Mouse (Mus musculus) heart, postnatal 4 days (tissue): ENCODE data around the gene Vapa. TPM values are rescaled to one million over a fixed set of nuclear protein-coding genes. Genes with fewer than 3 reads are reported as not detected.
"Not testable (repeated sequence)": the region's sequence is repeated elsewhere in the genome, so short reads cannot be mapped to it uniquely, and the experiment has no call there.

Source experiments
- DNase-seq: peaks from one replicate; pipeline ENCODE4 v3.0.0; 2021
- total RNA-seq, 2 experiments: library from RNA; stranded (reverse); gene quantifications; 2 replicates each; pipeline ENCODE4 v1.2.3; 2021

Vapa gene
- total RNA-seq, result 100 to 1,000 TPM; 109 to 111 TPM

- DNase-seq, result peak; percentile 99
These were observed at the start of gene Vapa for GRCm38 (mm10) chr17:65613463-65614412. TSS of gene Vapa (minus strand) at chr17:65613555.

GRCm38 (mm10) chr17:65662662-65663061 is 49.3 kb upstream of the Vapa start:
- DNase-seq, result no peak

- no peak for DNase-seq
These were observed 45.1 kb upstream of the Vapa start for GRCm38 (mm10) chr17:65658416-65658815.

- no peak for DNase-seq
These were observed 44.6 kb upstream of the Vapa start for GRCm38 (mm10) chr17:65657958-65658357.

GRCm38 (mm10) chr17:65656731-65657130 is 43.4 kb upstream of the Vapa start:
- no peak for DNase-seq

GRCm38 (mm10) chr17:65656076-65656475 is 42.7 kb upstream of the Vapa start:
- DNase-seq, result no peak

- no peak for DNase-seq
These were observed 42.3 kb upstream of the Vapa start for GRCm38 (mm10) chr17:65655608-65656007.

GRCm38 (mm10) chr17:65650598-65650997 is 37.2 kb upstream of the Vapa start:
- DNase-seq, result no peak

- no peak for DNase-seq
These were observed 35.8 kb upstream of the Vapa start for GRCm38 (mm10) chr17:65649175-65649493.

- DNase-seq, result no peak
These were observed 35.2 kb upstream of the Vapa start for GRCm38 (mm10) chr17:65648371-65649174.

- DNase-seq, result no peak
These were observed 34.6 kb upstream of the Vapa start for GRCm38 (mm10) chr17:65647961-65648360.

GRCm38 (mm10) chr17:65647226-65647625 is 33.9 kb upstream of the Vapa start:
- DNase-seq, result no peak

GRCm38 (mm10) chr17:65643579-65643978 is 30.2 kb upstream of the Vapa start:
- no peak for DNase-seq

GRCm38 (mm10) chr17:65643051-65643521 is 29.7 kb upstream of the Vapa start:
- peak; percentile 32 for DNase-seq

- no peak for DNase-seq
These were observed 29.2 kb upstream of the Vapa start for GRCm38 (mm10) chr17:65642578-65642991.

- DNase-seq, result no peak
These were observed 28.4 kb upstream of the Vapa start, which contains the start of gene Txndc2 for GRCm38 (mm10) chr17:65641734-65642218. TSS of gene Txndc2 (minus strand) at chr17:65642168.

- DNase-seq, result no peak
These were observed 25.8 kb upstream of the Vapa start for GRCm38 (mm10) chr17:65639144-65639543.

- no peak for DNase-seq
These were observed 22.5 kb upstream of the Vapa start for GRCm38 (mm10) chr17:65635715-65636360.

GRCm38 (mm10) chr17:65629943-65630342 is 16.6 kb upstream of the Vapa start:
- DNase-seq, result no peak

GRCm38 (mm10) chr17:65628823-65629532 is 15.6 kb upstream of the Vapa start:
- DNase-seq, result not testable (repeated sequence)

- no peak for DNase-seq
These were observed 12.9 kb upstream of the Vapa start for GRCm38 (mm10) chr17:65626301-65626700.

GRCm38 (mm10) chr17:65625563-65625962 is 12.2 kb upstream of the Vapa start:
- DNase-seq, result no peak
